Mouse (Mus musculus) forebrain, embryonic 16.5 days (tissue): ENCODE data around the gene Rgs21. TPM values are rescaled to one million over a fixed set of nuclear protein-coding genes. Genes with fewer than 3 reads are reported as not detected.

Source experiments
- ATAC-seq: fragments of 200-750 bp; cut with Nextera tagmentation; 2 replicates; pipeline ENCODE4 v1.8.0; 2017; ENCODE audit warnings: mild to moderate bottlenecking, moderate library complexity
- H3K27ac ChIP-seq: fragments of 300-500 bp; sonication (generic); 2 replicates; pipeline ENCODE4 v1.5.1; 2014; ENCODE audit warnings: low read length, control low read depth
- H3K27me3 ChIP-seq: fragments of 300-500 bp; sonication (generic); replicated peaks from 2 replicates; pipeline ENCODE4 v1.6.1; 2014; ENCODE audit warnings: low read length; ENCODE audit not compliant: control insufficient read depth, insufficient read depth
- H3K36me3 ChIP-seq: fragments of 300-500 bp; sonication (generic); 2 replicates; pipeline ENCODE4 v1.6.1; 2014; ENCODE audit not compliant: control insufficient read depth, insufficient read depth
- H3K4me1 ChIP-seq: fragments of 300-500 bp; sonication (generic); replicated peaks from 2 replicates; pipeline ENCODE4 v1.6.1; 2014; ENCODE audit warnings: low read length; ENCODE audit not compliant: control insufficient read depth, insufficient read depth
- H3K4me2 ChIP-seq: fragments of 300-500 bp; sonication (generic); 2 replicates; pipeline ENCODE4 v1.6.1; 2014; ENCODE audit warnings: mild to moderate bottlenecking, low read length, control low read depth
- H3K4me3 ChIP-seq: fragments of 300-500 bp; sonication (generic); replicated peaks from 2 replicates; pipeline ENCODE4 v1.5.1; 2014; ENCODE audit warnings: mild to moderate bottlenecking, low read length, control low read depth
- H3K9ac ChIP-seq: fragments of 300-500 bp; sonication (generic); replicated peaks from 2 replicates; pipeline ENCODE4 v1.6.1; 2014; ENCODE audit warnings: low read depth, low read length, control low read depth
- H3K9me3 ChIP-seq: fragments of 300-500 bp; sonication (generic); 2 replicates; pipeline ENCODE4 v1.6.1; 2016; ENCODE audit warnings: low read length; ENCODE audit not compliant: control insufficient read depth
- WGBS: fragments of 180-500 bp; shearing (Covaris S2); extraction: QIAGEN DNeasy Blood & Tissue Kit; methylation state at CpG from one replicate; pipeline ENCODE4 v1.1.7; 2014; 5-methylcytosine and 5-hydroxymethylcytosine counted together
- polyA plus RNA-seq: library from polyadenylated mRNA; unstranded; fragments of >200 nt; fragmentation: Nextera tagmentation; extraction: Ambion mirVana; gene quantifications from 2 replicates; pipeline ENCODE4 v1.2.1, GENCODE M21; 2015

The Rgs21 gene
- polyA plus RNA-seq, result not detected in 2 replicates

DNA sequence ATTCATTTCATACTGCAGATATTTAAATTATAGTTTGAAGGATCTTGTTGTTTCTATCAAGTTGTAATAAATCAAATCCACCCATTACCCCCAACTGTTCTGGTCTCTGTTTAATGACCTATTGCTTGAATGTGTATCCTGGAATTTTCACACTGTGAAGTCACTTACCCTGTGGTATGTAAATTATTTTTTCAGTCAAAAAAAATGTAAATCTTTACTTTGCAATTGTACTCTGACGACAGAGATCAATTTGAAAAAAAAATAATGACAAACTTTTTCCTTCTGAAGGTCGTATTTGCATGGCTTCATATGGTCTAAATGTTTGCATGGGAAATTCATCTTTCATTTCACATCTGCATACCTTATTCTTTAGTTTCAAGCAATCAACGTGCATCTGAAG, at the start of gene Rgs21:
Gene Rgs21 (minus strand): TSS at position 101 of the 400 bp plus-strand sequence.
- no peaks in the 10 kb centered on the region for H3K9me3 ChIP-seq
- no peak within 1 kb of the TSS for H3K9ac ChIP-seq
- no peak within 1 kb of the TSS for H3K4me2 ChIP-seq
- ATAC-seq, result no peak
- H3K27ac ChIP-seq, result no peak within 1 kb of the TSS
- H3K4me3 ChIP-seq, result no peak within 1 kb of the TSS
- WGBS, result 63% methylated on average over 3 of the region's 3 CpGs
- H3K36me3 ChIP-seq, result no peaks in the 10 kb centered on the region
- no peaks in the 10 kb centered on the region for H3K4me1 ChIP-seq
- H3K27me3 ChIP-seq, result no peaks in the 10 kb centered on the region

GRCm38 (mm10) chr1:144604071-144604470, 36.6 kb upstream of the Rgs21 start:
- H3K4me1 ChIP-seq, result no peaks in the 10 kb centered on the region
- no peak overlapping the region for H3K9ac ChIP-seq
- WGBS, result 89% methylated on average over 1 of the region's 1 CpGs
- H3K4me3 ChIP-seq, result no peak overlapping the region
- H3K9me3 ChIP-seq, result no peaks in the 10 kb centered on the region
- H3K4me2 ChIP-seq, result no peak overlapping the region
- no peaks in the 10 kb centered on the region for H3K36me3 ChIP-seq
- no peak overlapping the region for H3K27ac ChIP-seq
- ATAC-seq, result no peak
- H3K27me3 ChIP-seq, result no peaks in the 10 kb centered on the region

DNA sequence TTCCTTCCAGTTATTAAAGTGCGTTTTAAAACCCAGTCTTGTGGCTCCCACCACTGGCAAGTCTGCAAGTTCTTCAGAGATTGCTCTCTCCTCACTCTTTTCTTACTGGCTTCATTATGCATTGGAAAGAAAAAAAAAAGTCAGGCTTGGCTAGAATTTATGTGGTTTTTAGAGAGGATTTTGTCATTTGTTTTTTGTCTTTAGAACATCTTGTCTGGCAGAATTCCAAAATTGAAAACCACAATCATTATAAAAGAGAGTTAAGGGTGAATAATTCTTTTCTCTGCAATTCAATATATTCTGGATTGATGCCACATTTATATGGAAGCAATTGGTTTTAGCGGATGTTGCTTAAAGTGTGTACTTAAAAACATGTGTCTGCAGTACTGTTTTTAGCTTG, 35.5 kb upstream of the Rgs21 start:
- 51% methylated on average over 2 of the region's 2 CpGs for WGBS
- no peaks in the 10 kb centered on the region for H3K36me3 ChIP-seq
- no peaks in the 10 kb centered on the region for H3K4me1 ChIP-seq
- no peak for ATAC-seq
- no peaks in the 10 kb centered on the region for H3K27me3 ChIP-seq
- no peak overlapping the region for H3K9ac ChIP-seq
- H3K4me3 ChIP-seq, result no peak overlapping the region
- H3K27ac ChIP-seq, result no peak overlapping the region
- H3K9me3 ChIP-seq, result no peaks in the 10 kb centered on the region
- H3K4me2 ChIP-seq, result no peak overlapping the region

GRCm38 (mm10) chr1:144579321-144579720, 11.9 kb upstream of the Rgs21 start:
- Histone ChIP-seq H3K9me3 (no peaks in the 10 kb centered on the region), H3K4me1 (no peaks in the 10 kb centered on the region), H3K36me3 (no peaks in the 10 kb centered on the region), H3K4me3 (no peak overlapping the region), H3K27ac (no peak overlapping the region), H3K27me3 (no peaks in the 10 kb centered on the region), H3K9ac (no peak overlapping the region), H3K4me2 (no peak overlapping the region)
- ATAC-seq, result no peak
- 90% methylated on average over 1 of the region's 1 CpGs for WGBS

- Histone ChIP-seq H3K4me1 (no peaks in the 10 kb centered on the region), H3K9ac (no peak overlapping the region), H3K27ac (no peak overlapping the region), H3K4me3 (no peak overlapping the region), H3K36me3 (no peaks in the 10 kb centered on the region), H3K9me3 (no peaks in the 10 kb centered on the region), H3K4me2 (no peak overlapping the region), H3K27me3 (no peaks in the 10 kb centered on the region)
- no peak for ATAC-seq
- WGBS, result 94% methylated on average over 2 of the region's 2 CpGs
These were observed 5.5 kb upstream of the Rgs21 start for GRCm38 (mm10) chr1:144572972-144573371.

- Histone ChIP-seq H3K27me3 (no peaks in the 10 kb centered on the region), H3K27ac (no peak overlapping the region), H3K4me2 (no peak overlapping the region), H3K4me3 (no peak overlapping the region), H3K9ac (no peak overlapping the region), H3K9me3 (no peaks in the 10 kb centered on the region), H3K4me1 (no peaks in the 10 kb centered on the region), H3K36me3 (no peaks in the 10 kb centered on the region)
- WGBS, result 94% methylated on average over 3 of the region's 3 CpGs
- ATAC-seq, result no peak
These were observed 2.4 kb upstream of the Rgs21 start for GRCm38 (mm10) chr1:144569905-144570304.

GRCm38 (mm10) chr1:144545142-144545541, 22.3 kb downstream of the Rgs21 start:
- Histone ChIP-seq H3K4me3 (no peak overlapping the region), H3K9me3 (no peaks in the 10 kb centered on the region)
- ATAC-seq, result no peak

GRCm38 (mm10) chr1:144544497-144544961, 22.9 kb downstream of the Rgs21 start:
- Histone ChIP-seq H3K36me3 (no peaks in the 10 kb centered on the region), H3K4me3 (no peak overlapping the region), H3K9ac (no peak overlapping the region), H3K4me1 (no peaks in the 10 kb centered on the region), H3K27me3 (no peaks in the 10 kb centered on the region), H3K4me2 (no peak overlapping the region), H3K9me3 (no peaks in the 10 kb centered on the region), H3K27ac (no peak overlapping the region)
- ATAC-seq, result peak; percentile 91
- 52% methylated on average over 6 of the region's 6 CpGs for WGBS

More at GRCm38 (mm10) chr1:144545142-144545541, 22.3 kb downstream of the Rgs21 start:
- Histone ChIP-seq H3K4me1 (no peaks in the 10 kb centered on the region), H3K36me3 (no peaks in the 10 kb centered on the region), H3K27me3 (no peaks in the 10 kb centered on the region), H3K9ac (no peak overlapping the region), H3K4me2 (no peak overlapping the region), H3K27ac (no peak overlapping the region)
- WGBS, result 53% methylated on average over 4 of the region's 4 CpGs

DNA sequence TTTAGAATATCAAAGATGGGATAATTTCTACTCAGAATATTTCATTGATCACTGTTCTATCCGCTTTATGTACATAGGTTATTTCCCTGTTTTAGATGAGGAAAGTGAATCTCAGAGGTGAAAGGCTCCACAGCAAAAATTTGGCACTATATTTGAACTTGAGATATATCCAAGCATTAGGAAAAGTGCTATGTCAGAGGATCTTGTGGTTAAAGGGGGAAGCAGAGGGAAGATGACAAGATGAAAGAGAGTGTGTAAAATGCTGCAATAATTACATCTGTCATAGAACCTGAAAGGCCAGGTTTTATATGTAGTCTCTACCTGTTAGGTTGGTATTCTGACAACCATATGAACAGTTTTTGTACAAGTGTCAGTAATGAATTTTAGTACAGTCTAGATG, 35.7 kb downstream of the Rgs21 start:
- Histone ChIP-seq H3K4me2 (no peak overlapping the region), H3K27me3 (no peaks in the 10 kb centered on the region), H3K9ac (no peak overlapping the region), H3K36me3 (no peaks in the 10 kb centered on the region), H3K9me3 (no peaks in the 10 kb centered on the region), H3K4me3 (no peak overlapping the region), H3K4me1 (no peaks in the 10 kb centered on the region), H3K27ac (no peak overlapping the region)
- no peak for ATAC-seq
- WGBS, result 90% methylated on average over 1 of the region's 1 CpGs

DNA sequence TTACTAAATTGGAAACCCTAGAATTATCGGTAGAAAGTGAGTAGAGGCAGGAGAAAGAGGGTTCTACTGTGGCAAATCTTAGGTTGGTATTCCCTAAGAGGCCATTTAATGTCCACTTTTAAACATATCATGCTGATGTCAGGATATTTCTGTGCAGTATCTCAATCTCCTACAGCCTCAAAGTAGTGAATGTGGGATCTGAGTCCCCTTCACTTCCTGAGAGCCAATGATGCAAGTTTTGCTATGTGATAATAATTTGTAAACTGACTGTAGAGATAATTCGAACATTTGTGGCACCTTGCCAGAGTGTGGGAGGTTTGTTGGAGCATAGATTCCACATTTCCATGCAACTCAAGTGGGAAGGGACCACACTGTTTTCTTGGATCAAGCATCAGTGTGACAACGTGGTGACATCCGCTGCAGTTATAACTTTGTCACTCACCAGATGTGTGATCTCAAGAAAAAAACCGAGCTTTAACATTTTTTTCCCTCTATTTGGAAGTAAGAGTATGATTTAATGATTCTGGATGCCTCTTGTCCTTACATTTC, 49.5 kb downstream of the Rgs21 start:
- 75% methylated on average over 5 of the region's 5 CpGs for WGBS
- H3K4me2 ChIP-seq, result no peak overlapping the region
- H3K9me3 ChIP-seq, result no peaks in the 10 kb centered on the region
- H3K9ac ChIP-seq, result no peak overlapping the region
- H3K4me3 ChIP-seq, result no peak overlapping the region
- H3K27ac ChIP-seq, result no peak overlapping the region
- ATAC-seq, result no peak
- no peaks in the 10 kb centered on the region for H3K36me3 ChIP-seq
- no peaks in the 10 kb centered on the region for H3K27me3 ChIP-seq
- H3K4me1 ChIP-seq, result no peaks in the 10 kb centered on the region
